Mouse (Mus musculus) layer of hippocampus, adult 18-20 months (tissue): ENCODE results near the gene Eif5a2. TPM values are rescaled to one million over a fixed set of nuclear protein-coding genes. Genes with fewer than 3 reads are reported as not detected.

Source experiments
- DNase-seq, 2 experiments: peaks; one replicate each; pipeline ENCODE4 v3.0.0; 2022; ENCODE audit warnings: low spot score in 2 of 2
- total RNA-seq, 2 experiments: library from RNA; stranded (reverse); gene quantifications; 2 replicates each; pipeline ENCODE4 v1.2.3; 2021

Eif5a2 gene
- total RNA-seq, 2 experiments from 2014 or later: 34.7 to 35.5 TPM

GRCm38 (mm10) chr3:28808039-28808643 is 27.1 kb downstream of the Eif5a2 start:
- DNase-seq: no peak

- DNase-seq: no peak
These were observed 30.4 kb downstream of the Eif5a2 start for GRCm38 (mm10) chr3:28811441-28811840.

GRCm38 (mm10) chr3:28814361-28814760 is 33.3 kb downstream of the Eif5a2 start:
- DNase-seq: peak in 1 of 2 experiments; percentile 54

GRCm38 (mm10) chr3:28816010-28816540 is 35.0 kb downstream of the Eif5a2 start:
- DNase-seq: no peak

GRCm38 (mm10) chr3:28826272-28826671 is 45.2 kb downstream of the Eif5a2 start:
- no peak for DNase-seq

- no peak for DNase-seq
These were observed 46.5 kb downstream of the Eif5a2 start for GRCm38 (mm10) chr3:28827605-28828004.

GRCm38 (mm10) chr3:28829454-28829853 is 48.4 kb downstream of the Eif5a2 start:
- DNase-seq: no peak

GRCm38 (mm10) chr3:28836796-28837371 is 55.8 kb downstream of the Eif5a2 start:
- no peak for DNase-seq

GRCm38 (mm10) chr3:28841886-28842649 is 61.0 kb downstream of the Eif5a2 start:
- no peak for DNase-seq

- no peak for DNase-seq
These were observed 62.2 kb downstream of the Eif5a2 start for GRCm38 (mm10) chr3:28843231-28843630.

GRCm38 (mm10) chr3:28847115-28847514 is 66.0 kb downstream of the Eif5a2 start:
- DNase-seq: no peak

Other genes with a start within 250 kb of the Eif5a2 start
- gene Slc2a2, start 83.4 kb upstream of the Eif5a2 start, total RNA-seq: not detected
- gene Rpl22l1, start 24.2 kb downstream of the Eif5a2 start, total RNA-seq: 100 to 1,000 TPM; 197 to 209 TPM
- gene Gm1527, start 111.3 kb downstream of the Eif5a2 start, total RNA-seq: not detected